Mouse (Mus musculus) liver, embryonic 14.5 days (tissue): Measurements from ENCODE around the gene Hyal3. TPM values are rescaled to one million over a fixed set of nuclear protein-coding genes. Genes with fewer than 3 reads are reported as not detected.

ENCODE experiments used
- ATAC-seq: fragments of 200-750 bp; cut with Nextera tagmentation; 2 replicates; pipeline ENCODE4 v1.8.0; 2017; ENCODE audit warnings: moderate number of reproducible peaks, mild to moderate bottlenecking, moderate library complexity; ENCODE audit not compliant: insufficient read depth
- DNase-seq, 3 experiments: peaks; one replicate each; pipeline ENCODE4 v3.0.0-alpha.2; 2012 to 2013; ENCODE audit warnings: low read depth in 3 of 3, low spot score in 3 of 3
- H3K27ac ChIP-seq: fragments of 300-500 bp; sonication (generic); 2 replicates; pipeline ENCODE4 v1.5.1; 2014; ENCODE audit warnings: moderate library complexity, mild to moderate bottlenecking, control low read depth, inconsistent platforms
- H3K27me3 ChIP-seq: fragments of 300-500 bp; sonication (generic); 2 replicates; pipeline ENCODE4 v1.6.1; 2014; ENCODE audit warnings: mild to moderate bottlenecking, low read length, moderate library complexity; ENCODE audit not compliant: control insufficient read depth, insufficient read depth
- H3K36me3 ChIP-seq: fragments of 300-500 bp; sonication (generic); replicated peaks from 2 replicates; pipeline ENCODE4 v1.6.1; 2014; ENCODE audit warnings: low read depth; ENCODE audit not compliant: control insufficient read depth, insufficient read depth
- H3K4me1 ChIP-seq, 2 experiments: fragments of 200-500 bp in 1 of 2; fragments of 300-500 bp in 1 of 2; sonication (generic) in 1 of 2; replicated peaks; 2 replicates each; pipeline ENCODE4 v1.6.1; 2012 to 2014; ENCODE audit warnings: antibody characterized with exemption in 1 of 2, inconsistent platforms in 1 of 2, low read length in 1 of 2; ENCODE audit not compliant: control insufficient read depth in 2 of 2, insufficient read depth in 2 of 2
- H3K4me2 ChIP-seq: fragments of 300-500 bp; sonication (generic); 2 replicates; pipeline ENCODE4 v1.6.1; 2014; ENCODE audit warnings: low read depth, mild to moderate bottlenecking, control low read depth, moderate library complexity
- H3K4me3 ChIP-seq, 2 experiments: fragments of 200-500 bp in 1 of 2; fragments of 300-500 bp in 1 of 2; sonication (generic) in 1 of 2; 2 replicates each; pipeline ENCODE4 v1.5.1; 2012 to 2014; ENCODE audit warnings: low read depth in 2 of 2, low read length in 2 of 2, mild to moderate bottlenecking in 2 of 2, control low read depth in 1 of 2, inconsistent platforms in 1 of 2, moderate library complexity in 1 of 2; ENCODE audit not compliant: insufficient read depth in 1 of 2
- H3K9ac ChIP-seq: fragments of 300-500 bp; sonication (generic); replicated peaks from 2 replicates; pipeline ENCODE4 v1.6.1; 2014; ENCODE audit warnings: mild to moderate bottlenecking, control low read depth, moderate library complexity
- H3K9me3 ChIP-seq: fragments of 300-500 bp; sonication (generic); 2 replicates; pipeline ENCODE4 v1.6.1; 2016; ENCODE audit warnings: low read length, mixed read lengths; ENCODE audit not compliant: control insufficient read depth
- CTCF ChIP-seq: IDR thresholded peaks from 2 replicates; pipeline ENCODE4 v1.5.1; 2016; ENCODE audit warnings: antibody characterized with exemption, low read depth, control low read depth
- EP300 ChIP-seq: IDR thresholded peaks from 2 replicates; pipeline ENCODE4 v1.6.1; 2016; ENCODE audit warnings: antibody characterized with exemption, low read depth
- WGBS: fragments of 180-500 bp; shearing (Covaris S2); extraction: QIAGEN DNeasy Blood & Tissue Kit; methylation state at CpG from one replicate; pipeline ENCODE4 v1.1.7; 2014; ENCODE audit not compliant: insufficient replicate concordance; 5-methylcytosine and 5-hydroxymethylcytosine counted together
- polyA plus RNA-seq, 2 experiments: library from polyadenylated mRNA; depleted of rRNA in 1 of 2; stranded (reverse) in 1 of 2; unstranded in 1 of 2; fragments of >200 nt; fragmentation: Nextera tagmentation in 1 of 2; extraction: Ambion mirVana in 1 of 2; gene quantifications; 2 replicates each; pipeline versions ENCODE4 v1.2.1 to v1.2.3; 2012 to 2014

Gene Hyal3
- polyA plus RNA-seq, 2 experiments, result 0.45 to 0.69 TPM

- no peaks in the 10 kb centered on the region for H3K36me3 ChIP-seq
- ATAC-seq (no peak), DNase-seq (no peak)
- no peak overlapping the region for H3K27ac ChIP-seq
- H3K4me3 ChIP-seq, result no peak overlapping the region
- H3K9me3 ChIP-seq, result no peaks in the 10 kb centered on the region
- H3K4me1 ChIP-seq, result peaks cover 12 to 15% of the 10 kb centered on the region in 2 experiments
- no peak overlapping the region for H3K4me2 ChIP-seq
- WGBS, result 76% methylated on average over 10 of the region's 10 CpGs
- no peak overlapping the region for H3K9ac ChIP-seq
- TF ChIP-seq EP300 (no peak), CTCF (no peak)
- no peaks in the 10 kb centered on the region for H3K27me3 ChIP-seq
Measured at GRCm38 (mm10) chr9:107545199-107545598, 35.4 kb upstream of the Hyal3 start.

- 2% methylated on average over 3 of the region's 3 CpGs for WGBS
- DNase-seq, result no peak
Measured at GRCm38 (mm10) chr9:107545602-107546001, 35.0 kb upstream of the Hyal3 start.

GRCm38 (mm10) chr9:107547026-107547425 is 33.6 kb upstream of the Hyal3 start, which contains the start of gene Zmynd10:
TSS of gene Zmynd10 (plus strand) at chr9:107547298.
- H3K9me3 ChIP-seq, result no peaks in the 10 kb centered on the region
- no peaks in the 10 kb centered on the region for H3K36me3 ChIP-seq
- H3K4me2 ChIP-seq, result peak within 1 kb of the TSS; percentile 44
- peaks cover 3% of the 10 kb centered on the region; the same call in 1 of the 2 replicates for H3K27me3 ChIP-seq
- WGBS, result 5% methylated on average over 20 of the region's 20 CpGs
- ATAC-seq (peak; percentile 63), DNase-seq (peak; percentile 80 to 86 (median 80))
- no peak within 1 kb of the TSS for H3K9ac ChIP-seq
- no peak within 1 kb of the TSS for H3K27ac ChIP-seq
- H3K4me1 ChIP-seq, result peaks cover 18 to 24% of the 10 kb centered on the region in 2 experiments
- peak within 1 kb of the TSS in 1 of 2 experiments; percentile 3; a peak in 1 of 4 replicates for H3K4me3 ChIP-seq
- TF ChIP-seq EP300, result no peak
- TF ChIP-seq CTCF, result no peak

More at GRCm38 (mm10) chr9:107545602-107546001, 35.0 kb upstream of the Hyal3 start:
- ATAC-seq, result no peak
- Histone ChIP-seq H3K4me2 (no peak overlapping the region), H3K4me3 (no peak overlapping the region), H3K9ac (no peak overlapping the region), H3K27me3 (peaks cover 1% of the 10 kb centered on the region; the same call in 1 of the 2 replicates), H3K9me3 (no peaks in the 10 kb centered on the region), H3K27ac (no peak overlapping the region), H3K36me3 (no peaks in the 10 kb centered on the region), H3K4me1 (peaks cover 12 to 15% of the 10 kb centered on the region in 2 experiments)
- no peak for TF ChIP-seq EP300
- TF ChIP-seq CTCF, result peak; percentile 97

- H3K4me2 ChIP-seq, result no peak overlapping the region
- no peaks in the 10 kb centered on the region for H3K36me3 ChIP-seq
- 0 out of 2 replicates have a peak, but pooled peaks have one; percentile 1 for TF ChIP-seq CTCF
- no peak for TF ChIP-seq EP300
- no peak overlapping the region for H3K4me3 ChIP-seq
- ATAC-seq (no peak), DNase-seq (no peak)
- peaks cover 22 to 28% of the 10 kb centered on the region in 2 experiments for H3K4me1 ChIP-seq
- H3K9ac ChIP-seq, result no peak overlapping the region
- H3K27ac ChIP-seq, result no peak overlapping the region
- WGBS, result 66% methylated on average over 5 of the region's 5 CpGs
- peaks cover 3% of the 10 kb centered on the region; the same call in 1 of the 2 replicates for H3K27me3 ChIP-seq
- H3K9me3 ChIP-seq, result no peaks in the 10 kb centered on the region
Measured at GRCm38 (mm10) chr9:107547957-107548356, 32.7 kb upstream of the Hyal3 start.

- DNase-seq, result no peak
- peaks cover 31 to 36% of the 10 kb centered on the region in 2 experiments for H3K4me1 ChIP-seq
Measured at GRCm38 (mm10) chr9:107548820-107549219, 31.8 kb upstream of the Hyal3 start.

More at GRCm38 (mm10) chr9:107548820-107549219, 31.8 kb upstream of the Hyal3 start:
- no peaks in the 10 kb centered on the region for H3K36me3 ChIP-seq
- no peak overlapping the region for H3K4me3 ChIP-seq
- H3K27ac ChIP-seq, result no peak overlapping the region
- no peak overlapping the region for H3K4me2 ChIP-seq
- peaks cover 3% of the 10 kb centered on the region; the same call in 1 of the 2 replicates for H3K27me3 ChIP-seq
- H3K9me3 ChIP-seq, result no peaks in the 10 kb centered on the region
- no peak overlapping the region for H3K9ac ChIP-seq
- ATAC-seq, result no peak
- WGBS, result 78% methylated on average over 10 of the region's 10 CpGs
- TF ChIP-seq EP300 (no peak), CTCF (no peak)
